Mouse (Mus musculus): ENCODE measurements around the gene Slc29a2. TPM values are rescaled to one million over a fixed set of nuclear protein-coding genes. Genes with fewer than 3 reads are reported as not detected.
"Not testable (repeated sequence)": the region's sequence is repeated elsewhere in the genome, so short reads cannot be mapped to it uniquely, and the experiment has no call there.

Gene Slc29a2
- polyA plus RNA-seq, 1 experiment = 0.58 TPM

- Histone ChIP-seq H3K4me3 (replicated peaks) (peak overlapping the region; percentile 10), H3K9me3 (no peaks in the 10 kb centered on the region), H3K27me3 (replicated peaks) (peaks cover 74% of the 10 kb centered on the region), H3K36me3 (replicated peaks; ENCODE audit: low read length) (no peaks in the 10 kb centered on the region), H3K4me1 (peaks cover 52% of the 10 kb centered on the region)
- TF ChIP-seq GATA1 (IDR thresholded peaks at IDR 0.05; ENCODE audit: borderline replicate concordance, low read length) (no peak), FLI1 (IDR thresholded peaks at IDR 0.05; ENCODE audit: low read length) (no peak)
Observed at GRCm38 (mm10) chr19:4999445-5000140, 24.1 kb upstream of the Slc29a2 start.

- Histone ChIP-seq H3K27me3 (replicated peaks) (peaks cover 59% of the 10 kb centered on the region), H3K9me3 (peaks cover 8% of the 10 kb centered on the region), H3K4me3 (replicated peaks) (peak overlapping the region; percentile 83), H3K4me1 (peaks cover 37% of the 10 kb centered on the region), H3K36me3 (replicated peaks; ENCODE audit: low read length) (no peaks in the 10 kb centered on the region)
- TF ChIP-seq FLI1 (IDR thresholded peaks at IDR 0.05; ENCODE audit: low read length) = no peak
- TF ChIP-seq GATA1 (IDR thresholded peaks at IDR 0.05; ENCODE audit: borderline replicate concordance, low read length) = no peak
Observed at GRCm38 (mm10) chr19:5001666-5002406, 21.8 kb upstream of the Slc29a2 start.

GRCm38 (mm10) chr19:5003644-5004043 lies 20.0 kb upstream of the Slc29a2 start:
- H3K4me3 ChIP-seq (replicated peaks); H3K36me3 ChIP-seq (replicated peaks; ENCODE audit: low read length): not testable (repeated sequence)
- H3K4me1 ChIP-seq = peaks cover 28% of the 10 kb centered on the region
- peaks cover 16% of the 10 kb centered on the region for H3K9me3 ChIP-seq
- peaks cover 46% of the 10 kb centered on the region for H3K27me3 ChIP-seq (replicated peaks)

GRCm38 (mm10) chr19:5004925-5005324 lies 18.7 kb upstream of the Slc29a2 start:
- H3K4me1 ChIP-seq = peaks cover 17% of the 10 kb centered on the region
- TF ChIP-seq GATA1 (IDR thresholded peaks at IDR 0.05; ENCODE audit: borderline replicate concordance, low read length) (no peak), FLI1 (IDR thresholded peaks at IDR 0.05; ENCODE audit: low read length) (no peak)
- H3K4me3 ChIP-seq (replicated peaks) = no peak overlapping the region
- no peaks in the 10 kb centered on the region for H3K36me3 ChIP-seq (replicated peaks; ENCODE audit: low read length)
- peaks cover 35% of the 10 kb centered on the region for H3K27me3 ChIP-seq (replicated peaks)
- peaks cover 16% of the 10 kb centered on the region for H3K9me3 ChIP-seq

- Histone ChIP-seq H3K36me3 (replicated peaks; ENCODE audit: low read length) (no peaks in the 10 kb centered on the region), H3K4me1 (peaks cover 20% of the 10 kb centered on the region), H3K9me3 (no peaks in the 10 kb centered on the region), H3K4me3 (replicated peaks) (no peak overlapping the region), H3K27me3 (replicated peaks) (peaks cover 25% of the 10 kb centered on the region)
- TF ChIP-seq FLI1 (IDR thresholded peaks at IDR 0.05; ENCODE audit: low read length) = no peak
- no peak for TF ChIP-seq GATA1 (IDR thresholded peaks at IDR 0.05; ENCODE audit: borderline replicate concordance, low read length)
Observed at GRCm38 (mm10) chr19:5013138-5013537, 10.5 kb upstream of the Slc29a2 start.

GRCm38 (mm10) chr19:5014961-5015398 lies 8.7 kb upstream of the Slc29a2 start:
- no peak overlapping the region for H3K4me3 ChIP-seq (replicated peaks)

GRCm38 (mm10) chr19:5016221-5016742 lies 7.4 kb upstream of the Slc29a2 start:
- Histone ChIP-seq H3K36me3 (replicated peaks; ENCODE audit: low read length) (no peaks in the 10 kb centered on the region), H3K4me3 (replicated peaks) (no peak overlapping the region), H3K9me3 (no peaks in the 10 kb centered on the region), H3K4me1 (peaks cover 31% of the 10 kb centered on the region), H3K27me3 (replicated peaks) (peaks cover 25% of the 10 kb centered on the region)
- TF ChIP-seq FLI1 (IDR thresholded peaks at IDR 0.05; ENCODE audit: low read length) = no peak
- TF ChIP-seq GATA1 (IDR thresholded peaks at IDR 0.05; ENCODE audit: borderline replicate concordance, low read length) = no peak

More at GRCm38 (mm10) chr19:5014961-5015398, 8.7 kb upstream of the Slc29a2 start:
- TF ChIP-seq FLI1 (IDR thresholded peaks at IDR 0.05; ENCODE audit: low read length) = no peak
- no peak for TF ChIP-seq GATA1 (IDR thresholded peaks at IDR 0.05; ENCODE audit: borderline replicate concordance, low read length)
- H3K27me3 ChIP-seq (replicated peaks) = peaks cover 23% of the 10 kb centered on the region
- H3K9me3 ChIP-seq = no peaks in the 10 kb centered on the region
- H3K36me3 ChIP-seq (replicated peaks; ENCODE audit: low read length) = no peaks in the 10 kb centered on the region
- peaks cover 28% of the 10 kb centered on the region for H3K4me1 ChIP-seq

- Histone ChIP-seq H3K9me3 (no peaks in the 10 kb centered on the region), H3K4me3 (replicated peaks) (no peak overlapping the region), H3K36me3 (replicated peaks; ENCODE audit: low read length) (no peaks in the 10 kb centered on the region), H3K4me1 (peaks cover 31% of the 10 kb centered on the region), H3K27me3 (replicated peaks) (peaks cover 22% of the 10 kb centered on the region)
- TF ChIP-seq FLI1 (IDR thresholded peaks at IDR 0.05; ENCODE audit: low read length) (no peak), GATA1 (IDR thresholded peaks at IDR 0.05; ENCODE audit: borderline replicate concordance, low read length) (no peak)
Observed at GRCm38 (mm10) chr19:5016782-5017181, 6.9 kb upstream of the Slc29a2 start.

GRCm38 (mm10) chr19:5017611-5018010 lies 6.0 kb upstream of the Slc29a2 start:
- Histone ChIP-seq H3K36me3 (replicated peaks; ENCODE audit: low read length) (no peaks in the 10 kb centered on the region), H3K4me3 (replicated peaks) (no peak overlapping the region), H3K4me1 (peaks cover 31% of the 10 kb centered on the region), H3K27me3 (replicated peaks) (peaks cover 17% of the 10 kb centered on the region), H3K9me3 (no peaks in the 10 kb centered on the region)
- no peak for TF ChIP-seq GATA1 (IDR thresholded peaks at IDR 0.05; ENCODE audit: borderline replicate concordance, low read length)
- no peak for TF ChIP-seq FLI1 (IDR thresholded peaks at IDR 0.05; ENCODE audit: low read length)

GRCm38 (mm10) chr19:5018191-5018590 lies 5.5 kb upstream of the Slc29a2 start:
- peaks cover 33% of the 10 kb centered on the region for H3K4me1 ChIP-seq
- TF ChIP-seq GATA1 (IDR thresholded peaks at IDR 0.05; ENCODE audit: borderline replicate concordance, low read length) (no peak), FLI1 (IDR thresholded peaks at IDR 0.05; ENCODE audit: low read length) (no peak)
- H3K36me3 ChIP-seq (replicated peaks; ENCODE audit: low read length) = no peaks in the 10 kb centered on the region
- H3K4me3 ChIP-seq (replicated peaks) = no peak overlapping the region
- H3K9me3 ChIP-seq = no peaks in the 10 kb centered on the region
- H3K27me3 ChIP-seq (replicated peaks) = peaks cover 11% of the 10 kb centered on the region
